Mouse (Mus musculus): ENCODE results near the gene Ophn1. TPM values are rescaled to one million over a fixed set of nuclear protein-coding genes. Genes with fewer than 3 reads are reported as not detected.

Ophn1 gene
- not detected in 2 replicates for total RNA-seq (2012; rRNA removed)
- not detected for polyA plus RNA-seq (2012; ENCODE audit: insufficient read depth in 1 of 2, insufficient read length in 2 of 2, low read depth in 1 of 2, low replicate concordance in 2 of 2, missing spikeins in 1 of 2)

DNA sequence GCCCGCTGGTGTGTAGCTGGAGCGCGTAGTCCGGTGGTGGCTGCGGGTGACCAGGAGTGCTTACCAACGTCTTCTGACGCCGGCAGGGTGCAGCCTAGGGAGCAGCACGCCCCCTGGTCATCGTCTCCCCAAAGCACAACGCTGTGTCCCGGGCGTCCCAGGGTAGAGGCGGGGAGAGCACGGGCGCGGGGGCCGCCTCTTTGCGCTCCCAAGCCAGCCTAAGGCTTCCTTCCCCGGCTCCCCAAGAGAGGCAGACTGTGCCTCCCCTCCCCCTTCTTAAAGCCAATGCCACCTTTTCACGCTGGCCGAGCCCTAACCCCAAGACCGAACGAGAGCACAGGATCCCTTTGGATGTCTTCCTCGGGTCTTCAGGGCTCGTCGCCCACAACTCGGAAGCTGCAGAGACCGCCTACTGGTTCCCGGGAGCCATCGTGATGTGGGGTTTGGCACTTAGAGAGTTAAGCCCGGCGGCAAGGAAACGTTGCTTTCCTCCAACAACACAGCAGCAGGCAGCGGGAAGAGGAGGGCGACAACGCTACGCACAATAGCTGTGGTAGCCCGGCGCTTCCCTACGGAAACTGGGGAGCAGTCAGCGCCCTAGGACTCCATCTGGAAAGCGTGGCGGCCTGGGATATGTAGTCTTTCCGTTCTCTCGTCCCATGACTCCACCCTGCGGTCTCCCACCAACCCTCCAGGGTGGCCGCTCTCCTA, at the start of gene Ophn1:
Ophn1 (minus strand) TSS at position 620 of the 711 bp plus-strand sequence.
- no peak within 1 kb of the TSS for H3K4me3 ChIP-seq (ENCODE audit: control insufficient read depth in 1 of 2, insufficient read depth in 1 of 2, low read depth in 2 of 2, low read length in 2 of 2)
- TF ChIP-seq MAX (IDR thresholded peaks at IDR 0.05; ENCODE audit: low read length), result no peak
- no peak for TF ChIP-seq JUND (IDR thresholded peaks at IDR 0.05; ENCODE audit: low read depth, low read length)
- no peak for TF ChIP-seq USF1 (IDR thresholded peaks at IDR 0.05; ENCODE audit: low read depth, low read length)
- no peak for TF ChIP-seq ZNF384 (IDR thresholded peaks at IDR 0.05; ENCODE audit: low read depth, low read length)
- TF ChIP-seq HCFC1 (IDR thresholded peaks at IDR 0.05; ENCODE audit: low read depth, low read length), result no peak
- no peak for TF ChIP-seq TBP (IDR thresholded peaks at IDR 0.05; ENCODE audit: low read depth, low read length)
- TF ChIP-seq TCF12 (IDR thresholded peaks at IDR 0.05; ENCODE audit: low read depth, low read length), result no peak
- no peak for TF ChIP-seq MAFK (IDR thresholded peaks at IDR 0.05; ENCODE audit: borderline replicate concordance, low read depth, low read length)
- TF ChIP-seq E2F4 (IDR thresholded peaks at IDR 0.05; ENCODE audit: borderline replicate concordance, low read depth, low read length), result no peak
- no peak for TF ChIP-seq GATA1 (IDR thresholded peaks at IDR 0.05; ENCODE audit: low read depth, low read length)
- TF ChIP-seq MXI1 (IDR thresholded peaks at IDR 0.05; ENCODE audit: low read depth, low read length), result no peak
- TF ChIP-seq POLR2AphosphoS2 (IDR thresholded peaks at IDR 0.05; ENCODE audit: low read length), result no peak
- no peak for TF ChIP-seq RAD21 (IDR thresholded peaks at IDR 0.05; ENCODE audit: low read depth, low read length)
- no peak for TF ChIP-seq BHLHE40 (IDR thresholded peaks at IDR 0.05; ENCODE audit: borderline replicate concordance, low read depth, low read length)
- TF ChIP-seq MYB (IDR thresholded peaks at IDR 0.05; ENCODE audit: low read depth, low read length), result no peak
- no peak for TF ChIP-seq GABPA (IDR thresholded peaks at IDR 0.05; ENCODE audit: low read depth, low read length)

DNA sequence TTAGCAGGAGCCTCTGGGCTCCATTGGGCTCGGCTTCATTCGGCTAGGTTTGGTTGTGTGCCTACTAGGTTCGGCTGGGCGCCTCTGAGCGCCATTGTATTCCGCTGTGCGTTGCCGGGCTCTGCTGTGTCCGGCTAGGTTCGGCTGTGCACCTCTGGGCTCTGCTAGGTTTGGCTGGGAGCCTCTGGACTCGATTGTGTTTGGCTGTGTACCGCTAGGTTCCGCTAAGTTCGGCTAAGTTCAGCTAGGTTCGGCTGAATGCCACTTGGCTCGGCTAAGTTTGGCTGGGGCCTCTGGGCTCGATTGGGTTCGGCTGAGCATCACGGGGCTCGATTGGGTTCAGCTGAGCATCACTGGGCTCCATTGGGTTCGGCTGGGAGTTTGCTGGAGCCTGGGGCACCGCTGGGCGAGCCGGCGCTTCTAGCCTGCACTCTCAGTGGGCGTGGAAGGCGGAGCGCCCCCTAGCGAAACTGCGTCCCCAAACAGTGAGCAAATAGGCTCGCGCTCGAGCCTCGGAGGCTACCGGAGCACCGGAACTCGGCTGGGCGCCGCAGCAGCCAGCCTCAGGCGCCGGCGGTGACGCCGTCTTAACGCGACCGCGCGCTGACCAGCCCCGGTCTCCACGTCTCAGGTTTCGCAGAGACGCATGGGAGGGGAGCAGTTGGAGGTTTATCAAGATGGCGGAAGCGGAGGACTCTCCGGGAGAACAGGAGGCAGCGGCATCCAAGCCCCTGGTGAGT, 46.9 kb upstream of the Ophn1 start:
- H3K36me3 ChIP-seq (ENCODE audit: control insufficient read depth in 1 of 2, insufficient read depth in 2 of 2, low read length in 2 of 2), result peaks cover 0 to 2% of the 10 kb centered on the region in 2 experiments; a peak in 2 of 4 replicates
- peaks cover 0 to 10% of the 10 kb centered on the region in 2 experiments; a peak in 2 of 4 replicates for H3K4me1 ChIP-seq (ENCODE audit: control insufficient read depth in 1 of 2, insufficient read depth in 2 of 2, low read length in 2 of 2)
- peak overlapping the region; percentile 62 for H3K27ac ChIP-seq (ENCODE audit: control insufficient read depth, low read depth, low read length)
- no peaks in the 10 kb centered on the region for H3K9me3 ChIP-seq (replicated peaks; ENCODE audit: insufficient read depth, low read length)
- H3K79me2 ChIP-seq (ENCODE audit: control insufficient read depth, insufficient read depth, low read length, poor library complexity), result peaks cover 15% of the 10 kb centered on the region
- H3K9ac ChIP-seq (ENCODE audit: control insufficient read depth, low read depth, low read length, poor library complexity, severe bottlenecking), result peak overlapping the region; percentile 90
- H3K27me3 ChIP-seq (ENCODE audit: control insufficient read depth in 1 of 2, insufficient read depth in 2 of 2, low read length in 2 of 2), result peaks cover 0 to 1% of the 10 kb centered on the region in 2 experiments; a peak in 1 of 4 replicates
- DNase-seq (ENCODE audit: low read depth, low spot score), result peak; percentile 89
- peak overlapping the region; percentile 72 to 94 for H3K4me3 ChIP-seq (ENCODE audit: control insufficient read depth in 1 of 2, insufficient read depth in 1 of 2, low read depth in 2 of 2, low read length in 2 of 2)
- TF ChIP-seq SIN3A (IDR thresholded peaks at IDR 0.05; ENCODE audit: low read length), result peak; percentile 63
- no peak for TF ChIP-seq CHD2 (IDR thresholded peaks at IDR 0.05; ENCODE audit: low read length)
- TF ChIP-seq ELF1 (IDR thresholded peaks at IDR 0.05; ENCODE audit: low read depth, low read length), result peak; percentile 64
- no peak for TF ChIP-seq ZC3H11A (IDR thresholded peaks at IDR 0.05; ENCODE audit: low read depth, low read length)
- TF ChIP-seq MAFK (IDR thresholded peaks at IDR 0.05; ENCODE audit: borderline replicate concordance, low read depth, low read length), result no peak
- no peak for TF ChIP-seq USF2 (IDR thresholded peaks at IDR 0.05; ENCODE audit: borderline replicate concordance in 1 of 2, insufficient read depth in 1 of 2, low read depth in 1 of 2, low read length in 2 of 2)
- TF ChIP-seq NELFE (IDR thresholded peaks at IDR 0.05; ENCODE audit: low read depth, low read length), result peak; percentile 60
- TF ChIP-seq GATA1 (IDR thresholded peaks at IDR 0.05; ENCODE audit: low read depth, low read length), result peak; percentile 35; the same call in 1 of the 2 replicates
- TF ChIP-seq TAL1 (IDR thresholded peaks at IDR 0.05; ENCODE audit: low read length), result no peak
- TF ChIP-seq SMC3 (IDR thresholded peaks at IDR 0.05; ENCODE audit: low read depth, low read length), result no peak
- TF ChIP-seq GABPA (IDR thresholded peaks at IDR 0.05; ENCODE audit: low read depth, low read length), result no peak
- peak; percentile 48; the same call in 1 of the 2 replicates for TF ChIP-seq POLR2AphosphoS2 (IDR thresholded peaks at IDR 0.05; ENCODE audit: low read length)
- 0 out of 2 replicates have a peak, but pooled peaks have one; percentile 39 for TF ChIP-seq TBP (IDR thresholded peaks at IDR 0.05; ENCODE audit: low read depth, low read length)
- TF ChIP-seq USF1 (IDR thresholded peaks at IDR 0.05; ENCODE audit: low read depth, low read length), result no peak
- no peak for TF ChIP-seq NRF1 (IDR thresholded peaks at IDR 0.05; ENCODE audit: insufficient read depth, low read depth, low read length, poor library complexity, severe bottlenecking)
- TF ChIP-seq POLR2A (IDR thresholded peaks at IDR 0.05; ENCODE audit: control insufficient read depth in 1 of 2, insufficient read depth in 1 of 2, low read depth in 1 of 2, low read length in 2 of 2, poor library complexity in 1 of 2), result peak; percentile 64 to 67; a peak in 3 of 4 replicates
- TF ChIP-seq POLR2AphosphoS5 (IDR thresholded peaks at IDR 0.05; ENCODE audit: borderline replicate concordance, low read depth, low read length), result no peak
- TF ChIP-seq KAT2A (conservative IDR thresholded peaks at IDR 0.05; ENCODE audit: low read depth, low read length), result peak; percentile 58; the same call in 1 of the 2 replicates

More for the DNA sequence above, at the start of gene Ophn1:
- Histone ChIP-seq H3K4me1 (ENCODE audit: control insufficient read depth in 1 of 2, insufficient read depth in 2 of 2, low read length in 2 of 2) (no peaks in the 10 kb centered on the region), H3K9me3 (replicated peaks; ENCODE audit: insufficient read depth, low read length) (no peaks in the 10 kb centered on the region), H3K9ac (ENCODE audit: control insufficient read depth, low read depth, low read length, poor library complexity, severe bottlenecking) (no peak within 1 kb of the TSS), H3K79me2 (ENCODE audit: control insufficient read depth, insufficient read depth, low read length, poor library complexity) (no peaks in the 10 kb centered on the region), H3K27ac (ENCODE audit: control insufficient read depth, low read depth, low read length) (no peak within 1 kb of the TSS), H3K27me3 (ENCODE audit: control insufficient read depth in 1 of 2, insufficient read depth in 2 of 2, low read length in 2 of 2) (no peaks in the 10 kb centered on the region; a peak in 1 of 4 replicates), H3K36me3 (ENCODE audit: control insufficient read depth in 1 of 2, insufficient read depth in 2 of 2, low read length in 2 of 2) (no peaks in the 10 kb centered on the region)
- DNase-seq (ENCODE audit: low read depth, low spot score), result no peak
